Mouse (Mus musculus) midbrain, embryonic 12.5 days (tissue): Measurements from ENCODE around the gene Nup210l. TPM values are rescaled to one million over a fixed set of nuclear protein-coding genes. Genes with fewer than 3 reads are reported as not detected.

Experiments
- ATAC-seq: fragments of 200-750 bp; cut with Nextera tagmentation; 2 replicates; pipeline ENCODE4 v1.8.0; 2017; ENCODE audit warnings: low read depth, moderate TSS enrichment, moderate library complexity; ENCODE audit not compliant: low FRiP score
- H3K27ac ChIP-seq: fragments of 300-500 bp; sonication (generic); replicated peaks from 2 replicates; pipeline ENCODE4 v1.5.1; 2016; ENCODE audit warnings: mild to moderate bottlenecking
- H3K27me3 ChIP-seq: fragments of 300-500 bp; sonication (generic); 2 replicates; pipeline ENCODE4 v1.6.1; 2016; ENCODE audit warnings: mild to moderate bottlenecking
- H3K36me3 ChIP-seq: fragments of 300-500 bp; sonication (generic); 2 replicates; pipeline ENCODE4 v1.6.1; 2016
- H3K4me1 ChIP-seq: fragments of 300-500 bp; sonication (generic); 2 replicates; pipeline ENCODE4 v1.6.1; 2016
- H3K4me2 ChIP-seq: fragments of 300-500 bp; sonication (generic); replicated peaks from 2 replicates; pipeline ENCODE4 v1.6.1; 2016; ENCODE audit warnings: mild to moderate bottlenecking, moderate library complexity
- H3K4me3 ChIP-seq: fragments of 300-500 bp; sonication (generic); 2 replicates; pipeline ENCODE4 v1.5.1; 2016; ENCODE audit warnings: mild to moderate bottlenecking
- H3K9ac ChIP-seq: fragments of 300-500 bp; sonication (generic); replicated peaks from 2 replicates; pipeline ENCODE4 v1.6.1; 2016; ENCODE audit warnings: mild to moderate bottlenecking, moderate library complexity
- H3K9me3 ChIP-seq: fragments of 300-500 bp; sonication (generic); 2 replicates; pipeline ENCODE4 v1.6.1; 2016; ENCODE audit warnings: mild to moderate bottlenecking
- WGBS: fragments of 180-500 bp; shearing (Covaris S2); methylation state at CpG from one replicate; pipeline ENCODE4 v1.1.7; 2016; 5-methylcytosine and 5-hydroxymethylcytosine counted together
- polyA plus RNA-seq: library from polyadenylated mRNA; unstranded; fragments of >200 nt; fragmentation: Nextera tagmentation; extraction: Ambion mirVana; gene quantifications from 2 replicates; pipeline ENCODE4 v1.2.1, GENCODE M21; 2016

Gene Nup210l
- 0.54 and 0.57 TPM in 2 replicates for polyA plus RNA-seq

- Histone ChIP-seq H3K27ac (no peak within 1 kb of the TSS), H3K4me2 (no peak within 1 kb of the TSS), H3K4me3 (no peak within 1 kb of the TSS), H3K27me3 (no peaks in the 10 kb centered on the region), H3K9ac (no peak within 1 kb of the TSS), H3K9me3 (no peaks in the 10 kb centered on the region), H3K4me1 (no peaks in the 10 kb centered on the region), H3K36me3 (peaks cover 13% of the 10 kb centered on the region)
- ATAC-seq: no peak
- 86% methylated on average over 13 of the region's 13 CpGs for WGBS
Observed at GRCm38 (mm10) chr3:90103938-90104337, at the start of gene Nup210l. Gene Nup210l, plus strand, starts transcription at chr3:90104132.

- Histone ChIP-seq H3K36me3 (peaks cover 65% of the 10 kb centered on the region), H3K27ac (no peak overlapping the region), H3K4me1 (no peaks in the 10 kb centered on the region), H3K9ac (no peak overlapping the region), H3K27me3 (no peaks in the 10 kb centered on the region), H3K4me2 (no peak overlapping the region), H3K9me3 (no peaks in the 10 kb centered on the region), H3K4me3 (no peak overlapping the region)
- WGBS: 91% methylated on average over 6 of the region's 6 CpGs
- no peak for ATAC-seq
Observed at GRCm38 (mm10) chr3:90061549-90061948, 42.4 kb upstream of the Nup210l start.

GRCm38 (mm10) chr3:90062539-90062938, 41.4 kb upstream of the Nup210l start:
- H3K9ac ChIP-seq: no peak overlapping the region
- no peak overlapping the region for H3K27ac ChIP-seq
- no peaks in the 10 kb centered on the region for H3K4me1 ChIP-seq
- H3K36me3 ChIP-seq: peaks cover 55% of the 10 kb centered on the region
- WGBS: 67% methylated on average over 2 of the region's 2 CpGs
- no peaks in the 10 kb centered on the region for H3K9me3 ChIP-seq
- no peak for ATAC-seq
- no peak overlapping the region for H3K4me3 ChIP-seq
- H3K27me3 ChIP-seq: no peaks in the 10 kb centered on the region
- H3K4me2 ChIP-seq: no peak overlapping the region

GRCm38 (mm10) chr3:90064383-90064782, 39.5 kb upstream of the Nup210l start:
- Histone ChIP-seq H3K9ac (no peak overlapping the region), H3K36me3 (peaks cover 43% of the 10 kb centered on the region), H3K9me3 (no peaks in the 10 kb centered on the region), H3K4me1 (no peaks in the 10 kb centered on the region), H3K4me2 (no peak overlapping the region), H3K4me3 (no peak overlapping the region), H3K27ac (no peak overlapping the region), H3K27me3 (no peaks in the 10 kb centered on the region)
- WGBS: 83% methylated on average over 3 of the region's 3 CpGs
- no peak for ATAC-seq

GRCm38 (mm10) chr3:90065553-90065952, 38.4 kb upstream of the Nup210l start:
- no peak for ATAC-seq
- H3K9ac ChIP-seq: no peak overlapping the region
- 59% methylated on average over 3 of the region's 3 CpGs for WGBS
- no peak overlapping the region for H3K4me3 ChIP-seq
- H3K4me1 ChIP-seq: no peaks in the 10 kb centered on the region
- no peaks in the 10 kb centered on the region for H3K27me3 ChIP-seq
- H3K9me3 ChIP-seq: no peaks in the 10 kb centered on the region
- H3K36me3 ChIP-seq: peaks cover 37% of the 10 kb centered on the region
- no peak overlapping the region for H3K27ac ChIP-seq
- no peak overlapping the region for H3K4me2 ChIP-seq

- Histone ChIP-seq H3K4me2 (no peak overlapping the region), H3K9ac (no peak overlapping the region), H3K4me3 (no peak overlapping the region), H3K36me3 (peaks cover 14% of the 10 kb centered on the region), H3K9me3 (no peaks in the 10 kb centered on the region), H3K4me1 (no peaks in the 10 kb centered on the region), H3K27me3 (no peaks in the 10 kb centered on the region), H3K27ac (no peak overlapping the region)
- ATAC-seq: no peak
- 94% methylated on average over 4 of the region's 4 CpGs for WGBS
Observed at GRCm38 (mm10) chr3:90067851-90068250, 36.1 kb upstream of the Nup210l start.

GRCm38 (mm10) chr3:90069688-90070087, 34.2 kb upstream of the Nup210l start:
- no peak overlapping the region for H3K9ac ChIP-seq
- 0 out of 2 replicates have a peak, but pooled peaks cover 3% of the 10 kb centered on the region for H3K36me3 ChIP-seq
- WGBS: 78% methylated on average over 7 of the region's 7 CpGs
- H3K27me3 ChIP-seq: no peaks in the 10 kb centered on the region
- no peak overlapping the region for H3K27ac ChIP-seq
- H3K9me3 ChIP-seq: no peaks in the 10 kb centered on the region
- no peak for ATAC-seq
- H3K4me3 ChIP-seq: no peak overlapping the region
- no peaks in the 10 kb centered on the region for H3K4me1 ChIP-seq
- no peak overlapping the region for H3K4me2 ChIP-seq

GRCm38 (mm10) chr3:90072294-90072693, 31.6 kb upstream of the Nup210l start, which contains the start of gene Tpm3:
Gene Tpm3, plus strand, starts transcription at chr3:90072649.
- Histone ChIP-seq H3K27ac (no peak within 1 kb of the TSS), H3K4me1 (peaks cover 6% of the 10 kb centered on the region), H3K36me3 (no peaks in the 10 kb centered on the region), H3K9ac (no peak within 1 kb of the TSS), H3K4me2 (no peak within 1 kb of the TSS), H3K27me3 (no peaks in the 10 kb centered on the region), H3K9me3 (no peaks in the 10 kb centered on the region), H3K4me3 (no peak within 1 kb of the TSS)
- no peak for ATAC-seq
- whole genome bisulfite sequencing: 74% methylated on average over 4 of the region's 4 CpGs

GRCm38 (mm10) chr3:90076921-90077716, 26.8 kb upstream of the Nup210l start:
- Histone ChIP-seq H3K27ac (no peak overlapping the region), H3K4me1 (peaks cover 31% of the 10 kb centered on the region), H3K4me3 (no peak overlapping the region), H3K9ac (no peak overlapping the region), H3K27me3 (no peaks in the 10 kb centered on the region), H3K9me3 (no peaks in the 10 kb centered on the region), H3K4me2 (peak overlapping the region; percentile 28; the same call in 1 of the 2 replicates), H3K36me3 (no peaks in the 10 kb centered on the region)
- WGBS: 4% methylated on average over 5 of the region's 5 CpGs
- ATAC-seq: no peak

- no peak overlapping the region for H3K27ac ChIP-seq
- no peaks in the 10 kb centered on the region for H3K9me3 ChIP-seq
- no peaks in the 10 kb centered on the region for H3K27me3 ChIP-seq
- H3K4me2 ChIP-seq: no peak overlapping the region
- 57% methylated on average over 5 of the region's 5 CpGs for WGBS
- no peaks in the 10 kb centered on the region for H3K36me3 ChIP-seq
- peaks cover 39% of the 10 kb centered on the region for H3K4me1 ChIP-seq
- no peak overlapping the region for H3K9ac ChIP-seq
- H3K4me3 ChIP-seq: no peak overlapping the region
- no peak for ATAC-seq
Observed at GRCm38 (mm10) chr3:90078224-90078623, 25.7 kb upstream of the Nup210l start.

- peak overlapping the region; percentile 91 for H3K27ac ChIP-seq
- H3K27me3 ChIP-seq: no peaks in the 10 kb centered on the region
- peak overlapping the region; percentile 86 for H3K9ac ChIP-seq
- peak; percentile 98 for ATAC-seq
- peak overlapping the region; percentile 80 for H3K4me3 ChIP-seq
- H3K9me3 ChIP-seq: no peaks in the 10 kb centered on the region
- peak overlapping the region; percentile 91 for H3K4me2 ChIP-seq
- no peaks in the 10 kb centered on the region for H3K36me3 ChIP-seq
- under 1% methylated on average over 33 of the region's 33 CpGs for WGBS
- peaks cover 49% of the 10 kb centered on the region for H3K4me1 ChIP-seq
Observed at GRCm38 (mm10) chr3:90079133-90079762, 24.7 kb upstream of the Nup210l start.

- no peaks in the 10 kb centered on the region for H3K36me3 ChIP-seq
- H3K9me3 ChIP-seq: no peaks in the 10 kb centered on the region
- peak; percentile 75 for ATAC-seq
- under 1% methylated on average over 52 of the region's 53 CpGs for WGBS
- H3K4me3 ChIP-seq: peak overlapping the region; percentile 80
- H3K27ac ChIP-seq: peak overlapping the region; percentile 91
- H3K27me3 ChIP-seq: no peaks in the 10 kb centered on the region
- H3K4me1 ChIP-seq: peaks cover 52% of the 10 kb centered on the region
- peak overlapping the region; percentile 91 for H3K4me2 ChIP-seq
- H3K9ac ChIP-seq: peak overlapping the region; percentile 86
Observed at GRCm38 (mm10) chr3:90079763-90080497, 24.0 kb upstream of the Nup210l start.
